Mouse (Mus musculus): Measurements from ENCODE around the gene Liph. TPM values are rescaled to one million over a fixed set of nuclear protein-coding genes. Genes with fewer than 3 reads are reported as not detected.
A peak's percentile ranks its signal among the peaks of the same experiment; 100 is the strongest.

Liph gene
- polyA plus RNA-seq, 1 experiment from 2014 or later = 0.16 TPM

DNA sequence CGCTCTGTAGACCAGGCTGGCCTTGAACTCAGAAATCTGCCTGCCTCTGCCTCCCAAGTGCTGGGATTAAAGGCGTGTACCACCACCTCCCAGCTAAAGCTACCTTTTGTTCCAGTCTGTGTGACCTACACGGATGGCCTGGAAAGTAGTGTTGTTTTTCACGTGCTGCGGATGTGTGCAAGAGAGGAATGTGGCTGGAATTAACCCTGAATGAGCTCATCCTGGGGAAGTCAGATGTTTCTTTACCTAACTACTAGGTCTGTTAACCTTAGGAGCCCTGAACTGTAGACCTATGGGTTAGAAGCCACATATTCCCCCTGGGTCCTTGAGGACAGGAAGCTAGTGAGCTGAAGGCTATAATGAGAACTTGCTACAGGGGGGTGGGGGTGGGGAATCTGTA is 7.5 kb downstream of the Liph start:
- Histone ChIP-seq H3K27ac (ENCODE audit: low read depth, low read length) (no peak overlapping the region), H3K36me3 (ENCODE audit: control insufficient read depth, insufficient read depth, low read length) (no peaks in the 10 kb centered on the region), H3K4me1 (replicated peaks; ENCODE audit: control insufficient read depth, insufficient read depth, low read length) (no peaks in the 10 kb centered on the region), H3K27me3 (ENCODE audit: control insufficient read depth, insufficient read depth, low read length) (no peaks in the 10 kb centered on the region), H3K9ac (ENCODE audit: low read length) (no peak overlapping the region), H3K4me3 (ENCODE audit: low read depth, low read length) (no peak overlapping the region), H3K4me2 (ENCODE audit: low read depth, low read length, severe bottlenecking) (no peak overlapping the region), H3K9me3 (ENCODE audit: control insufficient read depth, low read length) (no peaks in the 10 kb centered on the region)
- DNase-seq (ENCODE audit: low spot score) = no peak
- 68% methylated on average over 5 of the region's 5 CpGs for WGBS
- no peak for ATAC-seq (replicated peaks; ENCODE audit: low FRiP score)

DNA sequence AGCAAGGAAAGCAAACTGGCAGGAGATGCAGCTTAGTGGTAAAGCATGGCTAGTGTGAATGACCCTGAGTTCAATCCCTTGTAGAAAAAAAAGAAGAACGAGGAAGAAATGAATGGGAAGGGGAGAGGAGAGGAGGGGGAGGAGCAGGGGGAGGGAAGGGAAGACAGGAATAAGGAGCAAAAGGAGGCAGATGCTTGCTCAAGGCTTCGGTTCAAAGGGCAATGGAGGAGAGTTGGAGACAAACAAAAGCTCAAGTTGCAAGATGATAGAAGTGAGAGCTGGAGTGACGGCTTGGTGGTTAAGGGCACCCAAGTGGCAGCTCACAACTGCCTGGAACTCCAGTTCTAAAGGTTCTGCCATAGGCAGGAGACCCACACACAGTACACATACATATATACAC is 9.3 kb downstream of the Liph start:
- DNase-seq (ENCODE audit: low spot score) = no peak
- Histone ChIP-seq H3K4me2 (ENCODE audit: low read depth, low read length, severe bottlenecking) (no peak overlapping the region), H3K9me3 (ENCODE audit: control insufficient read depth, low read length) (no peaks in the 10 kb centered on the region), H3K36me3 (ENCODE audit: control insufficient read depth, insufficient read depth, low read length) (no peaks in the 10 kb centered on the region), H3K9ac (ENCODE audit: low read length) (no peak overlapping the region), H3K27me3 (ENCODE audit: control insufficient read depth, insufficient read depth, low read length) (no peaks in the 10 kb centered on the region), H3K4me1 (replicated peaks; ENCODE audit: control insufficient read depth, insufficient read depth, low read length) (no peaks in the 10 kb centered on the region), H3K4me3 (ENCODE audit: low read depth, low read length) (no peak overlapping the region), H3K27ac (ENCODE audit: low read depth, low read length) (no peak overlapping the region)
- WGBS = 49% methylated on average over 3 of the region's 3 CpGs
- no peak for ATAC-seq (replicated peaks; ENCODE audit: low FRiP score)

DNA sequence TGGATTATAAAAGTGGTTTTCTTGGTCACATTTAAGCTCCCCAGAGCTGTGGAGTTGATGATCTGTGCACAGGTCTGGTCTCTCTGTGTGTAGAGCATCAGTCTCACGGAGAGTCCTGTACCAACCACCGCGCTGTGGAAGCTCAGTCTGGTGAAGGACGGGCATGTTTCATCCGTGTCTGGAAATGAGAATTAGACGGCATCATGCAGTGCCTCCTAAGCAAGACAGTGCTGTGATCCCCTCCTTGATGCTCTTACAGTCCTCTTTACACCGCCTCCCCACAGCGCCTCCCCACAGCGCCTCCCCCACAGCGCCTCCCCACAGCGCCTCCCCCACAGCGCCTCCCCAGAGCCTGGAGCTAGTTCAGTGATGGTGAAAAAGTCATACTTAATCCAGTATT is 11.4 kb downstream of the Liph start:
- no peak for ATAC-seq (replicated peaks; ENCODE audit: low FRiP score)

DNA sequence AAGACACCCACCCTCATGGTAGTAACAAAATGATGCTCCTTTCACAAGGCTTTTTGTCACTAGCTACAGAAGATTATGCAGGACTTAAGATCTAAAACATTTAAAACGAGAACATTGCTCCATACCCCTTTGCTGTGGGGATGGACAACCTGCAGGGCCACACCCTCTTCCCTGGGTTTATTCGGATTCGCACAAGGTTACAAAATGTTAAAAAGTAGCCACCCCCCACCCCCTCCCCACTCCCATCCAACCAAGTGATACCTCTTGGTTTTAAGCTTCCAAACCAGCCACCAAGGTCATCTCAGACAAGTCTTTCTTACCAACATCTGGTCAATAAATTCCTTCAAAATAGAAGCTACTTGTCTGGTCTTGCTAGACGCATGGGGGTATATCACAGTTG is 11.9 kb downstream of the Liph start:
- DNase-seq (ENCODE audit: low spot score) (no peak), ATAC-seq (replicated peaks; ENCODE audit: low FRiP score) (no peak)
- Histone ChIP-seq H3K9me3 (ENCODE audit: control insufficient read depth, low read length) (no peaks in the 10 kb centered on the region), H3K27me3 (ENCODE audit: control insufficient read depth, insufficient read depth, low read length) (no peaks in the 10 kb centered on the region), H3K27ac (ENCODE audit: low read depth, low read length) (no peak overlapping the region), H3K4me3 (ENCODE audit: low read depth, low read length) (no peak overlapping the region), H3K36me3 (ENCODE audit: control insufficient read depth, insufficient read depth, low read length) (no peaks in the 10 kb centered on the region), H3K9ac (ENCODE audit: low read length) (no peak overlapping the region), H3K4me2 (ENCODE audit: low read depth, low read length, severe bottlenecking) (no peak overlapping the region), H3K4me1 (replicated peaks; ENCODE audit: control insufficient read depth, insufficient read depth, low read length) (no peaks in the 10 kb centered on the region)
- whole genome bisulfite sequencing = 93% methylated on average over 4 of the region's 4 CpGs

More for the DNA sequence above, 11.4 kb downstream of the Liph start:
- H3K27me3 ChIP-seq (ENCODE audit: control insufficient read depth, insufficient read depth, low read length) = no peaks in the 10 kb centered on the region
- H3K9me3 ChIP-seq (ENCODE audit: control insufficient read depth, low read length) = no peaks in the 10 kb centered on the region
- WGBS = 89% methylated on average over 12 of the region's 12 CpGs
- H3K9ac ChIP-seq (ENCODE audit: low read length) = no peak overlapping the region
- no peaks in the 10 kb centered on the region for H3K36me3 ChIP-seq (ENCODE audit: control insufficient read depth, insufficient read depth, low read length)
- H3K27ac ChIP-seq (ENCODE audit: low read depth, low read length) = no peak overlapping the region
- H3K4me2 ChIP-seq (ENCODE audit: low read depth, low read length, severe bottlenecking) = no peak overlapping the region
- no peaks in the 10 kb centered on the region for H3K4me1 ChIP-seq (replicated peaks; ENCODE audit: control insufficient read depth, insufficient read depth, low read length)
- no peak overlapping the region for H3K4me3 ChIP-seq (ENCODE audit: low read depth, low read length)
- DNase-seq (ENCODE audit: low spot score) = no peak

DNA sequence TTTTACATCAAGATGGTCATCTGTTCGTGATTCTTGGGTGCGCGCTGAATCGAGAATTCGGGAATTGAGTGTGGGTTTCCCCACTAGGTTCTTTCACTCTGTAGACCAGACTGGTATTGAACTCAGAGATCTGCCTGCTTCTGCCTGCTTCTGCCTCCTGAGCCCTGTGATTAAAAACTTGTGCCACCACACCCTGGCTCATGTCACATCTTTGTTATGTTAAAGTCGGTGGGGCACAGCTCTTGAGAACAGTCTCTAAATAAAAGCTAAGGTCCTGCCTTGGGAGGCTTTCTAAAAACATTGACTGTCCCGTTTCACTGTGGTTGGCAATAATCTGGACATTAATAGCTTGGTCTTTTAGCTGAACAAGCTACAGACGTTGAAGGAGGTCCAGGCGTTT is 12.3 kb downstream of the Liph start:
- DNase-seq (ENCODE audit: low spot score) (no peak), ATAC-seq (replicated peaks; ENCODE audit: low FRiP score) (no peak)
- Histone ChIP-seq H3K36me3 (ENCODE audit: control insufficient read depth, insufficient read depth, low read length) (no peaks in the 10 kb centered on the region), H3K9me3 (ENCODE audit: control insufficient read depth, low read length) (no peaks in the 10 kb centered on the region), H3K27me3 (ENCODE audit: control insufficient read depth, insufficient read depth, low read length) (no peaks in the 10 kb centered on the region), H3K27ac (ENCODE audit: low read depth, low read length) (no peak overlapping the region), H3K4me1 (replicated peaks; ENCODE audit: control insufficient read depth, insufficient read depth, low read length) (no peaks in the 10 kb centered on the region), H3K9ac (ENCODE audit: low read length) (no peak overlapping the region), H3K4me2 (ENCODE audit: low read depth, low read length, severe bottlenecking) (no peak overlapping the region), H3K4me3 (ENCODE audit: low read depth, low read length) (no peak overlapping the region)
- 92% methylated on average over 9 of the region's 9 CpGs for WGBS

DNA sequence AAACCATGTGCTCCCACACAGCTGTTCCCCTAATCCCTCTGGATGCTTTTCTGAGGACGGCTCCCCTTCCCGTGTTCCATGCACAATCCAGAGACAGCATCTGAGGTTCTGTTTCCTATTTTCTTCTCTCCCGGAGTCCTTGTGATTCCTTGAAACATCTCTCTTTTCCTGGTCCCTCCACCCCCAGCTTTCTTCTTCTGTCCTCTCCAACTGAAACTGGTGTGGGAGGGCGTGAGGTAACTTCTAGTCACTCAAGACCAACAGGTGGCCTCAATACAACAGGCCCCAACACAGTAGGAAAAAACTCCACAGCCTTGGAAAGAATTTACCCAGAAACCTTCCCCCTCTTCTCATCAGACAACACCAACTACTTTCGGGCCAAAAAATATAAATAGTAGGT is 18.1 kb downstream of the Liph start:
- DNase-seq (ENCODE audit: low spot score) (no peak), ATAC-seq (replicated peaks; ENCODE audit: low FRiP score) (no peak)
- WGBS = 78% methylated on average over 5 of the region's 5 CpGs
- Histone ChIP-seq H3K4me3 (ENCODE audit: low read depth, low read length) (no peak overlapping the region), H3K4me2 (ENCODE audit: low read depth, low read length, severe bottlenecking) (no peak overlapping the region), H3K27me3 (ENCODE audit: control insufficient read depth, insufficient read depth, low read length) (no peaks in the 10 kb centered on the region), H3K4me1 (replicated peaks; ENCODE audit: control insufficient read depth, insufficient read depth, low read length) (no peaks in the 10 kb centered on the region), H3K36me3 (ENCODE audit: control insufficient read depth, insufficient read depth, low read length) (no peaks in the 10 kb centered on the region), H3K27ac (ENCODE audit: low read depth, low read length) (no peak overlapping the region), H3K9ac (ENCODE audit: low read length) (no peak overlapping the region), H3K9me3 (ENCODE audit: control insufficient read depth, low read length) (no peaks in the 10 kb centered on the region)

DNA sequence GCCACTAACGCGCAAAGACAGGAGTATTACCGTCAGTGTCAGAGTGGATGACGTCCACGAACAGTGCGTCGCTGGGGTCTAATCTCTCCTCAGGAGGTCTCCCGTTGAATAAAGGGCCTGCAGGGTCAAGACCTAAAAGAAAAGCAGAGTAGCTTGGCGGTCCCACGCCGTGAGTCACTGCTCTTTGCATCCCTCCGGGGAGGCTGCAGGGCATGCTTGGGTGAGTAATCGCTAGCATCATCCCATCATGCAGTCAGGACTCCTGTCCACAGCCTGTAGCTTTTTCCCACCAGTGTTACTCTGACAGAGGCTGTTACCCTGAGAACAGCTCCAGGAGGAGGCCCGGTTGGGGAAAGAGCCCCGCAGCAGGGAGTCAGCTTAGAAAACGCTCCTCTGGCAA is 19.3 kb downstream of the Liph start:
- no peaks in the 10 kb centered on the region for H3K27me3 ChIP-seq (ENCODE audit: control insufficient read depth, insufficient read depth, low read length)
- H3K36me3 ChIP-seq (ENCODE audit: control insufficient read depth, insufficient read depth, low read length) = no peaks in the 10 kb centered on the region
- ATAC-seq (replicated peaks; ENCODE audit: low FRiP score) = no peak
- H3K27ac ChIP-seq (ENCODE audit: low read depth, low read length) = no peak overlapping the region
- H3K9ac ChIP-seq (ENCODE audit: low read length) = no peak overlapping the region
- H3K4me2 ChIP-seq (ENCODE audit: low read depth, low read length, severe bottlenecking) = peak overlapping the region; percentile 35
- no peaks in the 10 kb centered on the region for H3K4me1 ChIP-seq (replicated peaks; ENCODE audit: control insufficient read depth, insufficient read depth, low read length)
- no peak overlapping the region for H3K4me3 ChIP-seq (ENCODE audit: low read depth, low read length)
- WGBS = under 1% methylated on average over 16 of the region's 16 CpGs
- H3K9me3 ChIP-seq (ENCODE audit: control insufficient read depth, low read length) = no peaks in the 10 kb centered on the region
- no peak for DNase-seq (ENCODE audit: low spot score)

DNA sequence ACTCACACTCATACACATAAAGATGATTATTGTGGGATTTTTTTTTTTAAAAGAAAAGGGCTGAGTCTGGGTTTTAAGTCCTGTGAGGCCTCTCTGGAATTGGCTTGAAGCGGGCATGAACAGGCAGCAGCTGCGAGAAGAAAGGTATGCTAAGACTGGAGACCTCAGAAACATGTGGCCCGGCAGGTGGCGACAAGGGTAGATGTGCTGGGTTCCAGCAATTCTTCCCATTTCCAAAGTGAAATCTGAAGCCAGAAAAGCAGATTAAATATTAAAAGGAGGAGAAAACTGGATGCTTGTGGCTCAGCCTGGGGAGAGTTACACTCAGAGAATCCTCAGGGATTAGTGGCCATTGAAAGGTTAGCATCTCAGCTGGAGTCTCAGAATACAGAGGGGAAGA is 24.0 kb downstream of the Liph start:
- ATAC-seq (replicated peaks; ENCODE audit: low FRiP score) (no peak), DNase-seq (ENCODE audit: low spot score) (no peak)
- Histone ChIP-seq H3K36me3 (ENCODE audit: control insufficient read depth, insufficient read depth, low read length) (no peaks in the 10 kb centered on the region), H3K4me1 (replicated peaks; ENCODE audit: control insufficient read depth, insufficient read depth, low read length) (no peaks in the 10 kb centered on the region), H3K4me2 (ENCODE audit: low read depth, low read length, severe bottlenecking) (no peak overlapping the region), H3K27ac (ENCODE audit: low read depth, low read length) (no peak overlapping the region), H3K4me3 (ENCODE audit: low read depth, low read length) (no peak overlapping the region), H3K27me3 (ENCODE audit: control insufficient read depth, insufficient read depth, low read length) (no peaks in the 10 kb centered on the region), H3K9ac (ENCODE audit: low read length) (no peak overlapping the region), H3K9me3 (ENCODE audit: control insufficient read depth, low read length) (no peaks in the 10 kb centered on the region)
- 60% methylated on average over 4 of the region's 4 CpGs for WGBS

DNA sequence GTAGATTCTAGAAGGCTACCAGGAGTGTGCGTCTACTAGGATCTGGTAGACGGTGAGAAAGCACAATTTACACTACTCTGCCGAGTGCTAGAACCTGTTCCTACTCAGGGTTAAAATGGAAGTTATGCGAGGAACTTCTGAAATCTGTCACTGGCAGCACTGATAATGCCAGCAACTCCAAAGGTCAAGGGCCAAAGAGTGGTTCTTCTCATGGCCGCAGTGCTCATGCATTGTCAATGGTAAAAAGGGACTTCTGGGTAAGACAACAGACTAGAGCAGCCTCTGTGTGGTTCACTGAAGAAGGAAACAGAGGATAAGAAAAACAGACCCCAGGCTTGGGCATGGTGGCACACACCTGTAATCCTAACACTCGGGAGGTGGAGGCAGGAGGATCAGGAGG is 24.9 kb downstream of the Liph start:
- no peak overlapping the region for H3K27ac ChIP-seq (ENCODE audit: low read depth, low read length)
- WGBS = 87% methylated on average over 6 of the region's 6 CpGs
- H3K36me3 ChIP-seq (ENCODE audit: control insufficient read depth, insufficient read depth, low read length) = no peaks in the 10 kb centered on the region
- H3K27me3 ChIP-seq (ENCODE audit: control insufficient read depth, insufficient read depth, low read length) = no peaks in the 10 kb centered on the region
- no peak overlapping the region for H3K4me2 ChIP-seq (ENCODE audit: low read depth, low read length, severe bottlenecking)
- H3K9ac ChIP-seq (ENCODE audit: low read length) = no peak overlapping the region
- DNase-seq (ENCODE audit: low spot score) (no peak), ATAC-seq (replicated peaks; ENCODE audit: low FRiP score) (no peak)
- H3K4me1 ChIP-seq (replicated peaks; ENCODE audit: control insufficient read depth, insufficient read depth, low read length) = no peaks in the 10 kb centered on the region
- no peaks in the 10 kb centered on the region for H3K9me3 ChIP-seq (ENCODE audit: control insufficient read depth, low read length)
- H3K4me3 ChIP-seq (ENCODE audit: low read depth, low read length) = no peak overlapping the region

All from forebrain, embryonic 11.5 days (tissue).